In the genomic region with DNA sequence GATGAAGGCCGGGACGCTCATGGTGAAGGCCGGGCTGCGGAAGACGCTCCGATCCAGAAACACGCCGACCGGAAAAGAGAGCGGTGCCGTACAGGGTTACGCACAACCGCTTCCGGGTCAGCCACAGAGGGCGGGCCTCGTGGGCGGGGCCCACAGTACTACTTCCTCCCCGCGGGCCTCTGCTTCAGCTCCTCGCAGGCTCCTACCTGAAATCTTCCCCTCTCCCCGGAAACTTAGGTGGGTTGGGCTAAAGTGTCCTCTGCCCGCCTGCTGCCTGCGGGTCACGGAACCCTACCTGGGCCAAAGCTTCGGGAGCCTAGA, we compare ENCODE assay signal across 8 mouse cellular contexts. TPM values are rescaled to one million over a fixed set of nuclear protein-coding genes. Genes with fewer than 3 reads are reported as not detected.
DNase-seq lines count a peak whose midpoint lies in the region; ATAC-seq lines count a peak whose summit lies in the region.

A gene (minus strand): TSS at position 114 of the 321 bp plus-strand sequence.

- peak; percentile 95 for ATAC-seq in CD4-positive, CD25-positive, alpha-beta regulatory T cell, adult 4 months
- ATAC-seq in heart, embryonic 14.5 days (ENCODE audit: insufficient number of reproducible peaks, insufficient read depth, low FRiP score, low read depth), result peak; percentile 98
- peak; percentile 99 for ATAC-seq in liver, embryonic 13.5 days (ENCODE audit: low read depth)
- peak; percentile 100 for ATAC-seq in stomach, embryonic 16.5 days (ENCODE audit: insufficient read depth, low FRiP score)

- peaks cover 0 to 11% of the 10 kb centered on the region in 2 experiments; a peak in 3 of 4 replicates for H3K4me1 ChIP-seq in heart, embryonic 14.5 days (ENCODE audit: control insufficient read depth in 2 of 2, insufficient read depth in 2 of 2, low read length in 2 of 2)
- peaks cover 39% of the 10 kb centered on the region for H3K4me1 ChIP-seq in liver, embryonic 13.5 days (replicated peaks)
- peaks cover 3% of the 10 kb centered on the region; the same call in 1 of the 2 replicates for H3K4me1 ChIP-seq in stomach, embryonic 16.5 days (ENCODE audit: control insufficient read depth, insufficient read depth, low read length)

- peak; percentile 81 for DNase-seq in c-Kit-negative CD71-positive TER-119-positive erythroid progenitor cells, embryonic 14.5 days (ENCODE audit: low read depth, low spot score)
- peak; percentile 62 for DNase-seq in fibroblast of lung, adult 2 months (ENCODE audit: low read depth)
- DNase-seq in kidney, postnatal 14 days, result peak; percentile 96
- DNase-seq in liver, embryonic 13.5 days, result peak; percentile 87
- peak; percentile 93 for DNase-seq in neural tube, embryonic 10.5 days (ENCODE audit: extremely low spot score, low spot score)

- no peaks in the 10 kb centered on the region for H3K9me3 ChIP-seq in heart, embryonic 14.5 days (ENCODE audit: control insufficient read depth, low read length)
- H3K9me3 ChIP-seq in liver, embryonic 13.5 days (replicated peaks), result no peaks in the 10 kb centered on the region
- H3K9me3 ChIP-seq in stomach, embryonic 16.5 days (replicated peaks; ENCODE audit: control insufficient read depth, low read length), result no peaks in the 10 kb centered on the region

- H3K36me3 ChIP-seq in heart, embryonic 14.5 days (ENCODE audit: control insufficient read depth, insufficient read depth, low read length), result peaks cover 20% of the 10 kb centered on the region
- peaks cover 20% of the 10 kb centered on the region for H3K36me3 ChIP-seq in liver, embryonic 13.5 days
- H3K36me3 ChIP-seq in stomach, embryonic 16.5 days (ENCODE audit: control insufficient read depth, insufficient read depth, low read length), result peaks cover 14% of the 10 kb centered on the region; the same call in 1 of the 2 replicates

- WGBS in heart, embryonic 14.5 days, result under 1% methylated on average over 18 of the region's 25 CpGs
- WGBS in liver, embryonic 13.5 days (ENCODE audit: insufficient replicate concordance), result under 1% methylated on average over 25 of the region's 25 CpGs
- WGBS in stomach, embryonic 16.5 days, result 0% methylated on average over 25 of the region's 25 CpGs

- peak within 1 kb of the TSS; percentile 96 to 98 for H3K4me3 ChIP-seq in heart, embryonic 14.5 days (ENCODE audit: control insufficient read depth in 1 of 2, insufficient read depth in 1 of 2, low read depth in 1 of 2, low read length in 2 of 2)
- peak within 1 kb of the TSS; percentile 90 for H3K4me3 ChIP-seq in liver, embryonic 13.5 days (replicated peaks)
- peak within 1 kb of the TSS; percentile 88 for H3K4me3 ChIP-seq in stomach, embryonic 16.5 days (replicated peaks; ENCODE audit: low read length)

- H3K27ac ChIP-seq in heart, embryonic 14.5 days (replicated peaks in 1 of 2; ENCODE audit: control insufficient read depth in 1 of 2, insufficient read depth in 1 of 2, low read depth in 2 of 2, low read length in 2 of 2), result peak within 1 kb of the TSS; percentile 43 to 75; a peak in 3 of 4 replicates
- H3K27ac ChIP-seq in liver, embryonic 13.5 days, result peak within 1 kb of the TSS; percentile 80
- peak within 1 kb of the TSS; percentile 66 for H3K27ac ChIP-seq in stomach, embryonic 16.5 days (ENCODE audit: low read length)

- peak within 1 kb of the TSS; percentile 90 for H3K4me2 ChIP-seq in heart, embryonic 14.5 days (ENCODE audit: low read length)
- H3K4me2 ChIP-seq in liver, embryonic 13.5 days, result peak within 1 kb of the TSS; percentile 75
- peak within 1 kb of the TSS; percentile 69 for H3K4me2 ChIP-seq in stomach, embryonic 16.5 days (ENCODE audit: low read depth, low read length)

- H3K9ac ChIP-seq in heart, embryonic 14.5 days (ENCODE audit: low read length), result peak within 1 kb of the TSS; percentile 94
- peak within 1 kb of the TSS; percentile 90 for H3K9ac ChIP-seq in liver, embryonic 13.5 days
- peak within 1 kb of the TSS; percentile 95 for H3K9ac ChIP-seq in stomach, embryonic 16.5 days (ENCODE audit: low read length)

- H3K27me3 ChIP-seq in heart, embryonic 14.5 days (ENCODE audit: control insufficient read depth, insufficient read depth, low read length), result no peaks in the 10 kb centered on the region
- H3K27me3 ChIP-seq in liver, embryonic 13.5 days, result no peaks in the 10 kb centered on the region
- H3K27me3 ChIP-seq in stomach, embryonic 16.5 days (ENCODE audit: control insufficient read depth, insufficient read depth, low read length), result no peaks in the 10 kb centered on the region

RNA-seq across cellular contexts. Expression of the gene that starts here (rescaled TPM):
- 100 to 1,000 TPM; 357 to 364 TPM for polyA plus RNA-seq in CD4-positive, CD25-positive, alpha-beta regulatory T cell, adult 4 months (2017; shearing (Covaris generic))
- polyA plus RNA-seq in heart, embryonic 14.5 days (2014; fragmentation: Nextera tagmentation; extraction: Ambion mirVana), result 225 and 243 TPM in 2 replicates
- 213 and 231 TPM in 2 replicates for polyA plus RNA-seq in liver, embryonic 13.5 days (2015; fragmentation: Nextera tagmentation; extraction: Ambion mirVana)
- polyA plus RNA-seq in stomach, embryonic 16.5 days (2015; fragmentation: Nextera tagmentation; extraction: Ambion mirVana), result 233 and 234 TPM in 2 replicates

Comparison
In these comparisons a context has a peak if more than half of its experiments do, and no peak if none do; other contexts are left out.
1. Peak in every context shown above with its lines: DNase-seq, ATAC-seq, H3K4me3 ChIP-seq and H3K27ac ChIP-seq.